Mouse (Mus musculus) embryo, embryonic 9.5 days (tissue): Measurements from ENCODE around the gene Lef1.
A peak's percentile ranks its signal among the peaks of the same experiment; 100 is the strongest.

Source experiments
- DNase-seq: peaks from one replicate; pipeline ENCODE4 v3.0.0-alpha.2; 2017; ENCODE audit errors: extremely low spot score

Gene Lef1

DNA sequence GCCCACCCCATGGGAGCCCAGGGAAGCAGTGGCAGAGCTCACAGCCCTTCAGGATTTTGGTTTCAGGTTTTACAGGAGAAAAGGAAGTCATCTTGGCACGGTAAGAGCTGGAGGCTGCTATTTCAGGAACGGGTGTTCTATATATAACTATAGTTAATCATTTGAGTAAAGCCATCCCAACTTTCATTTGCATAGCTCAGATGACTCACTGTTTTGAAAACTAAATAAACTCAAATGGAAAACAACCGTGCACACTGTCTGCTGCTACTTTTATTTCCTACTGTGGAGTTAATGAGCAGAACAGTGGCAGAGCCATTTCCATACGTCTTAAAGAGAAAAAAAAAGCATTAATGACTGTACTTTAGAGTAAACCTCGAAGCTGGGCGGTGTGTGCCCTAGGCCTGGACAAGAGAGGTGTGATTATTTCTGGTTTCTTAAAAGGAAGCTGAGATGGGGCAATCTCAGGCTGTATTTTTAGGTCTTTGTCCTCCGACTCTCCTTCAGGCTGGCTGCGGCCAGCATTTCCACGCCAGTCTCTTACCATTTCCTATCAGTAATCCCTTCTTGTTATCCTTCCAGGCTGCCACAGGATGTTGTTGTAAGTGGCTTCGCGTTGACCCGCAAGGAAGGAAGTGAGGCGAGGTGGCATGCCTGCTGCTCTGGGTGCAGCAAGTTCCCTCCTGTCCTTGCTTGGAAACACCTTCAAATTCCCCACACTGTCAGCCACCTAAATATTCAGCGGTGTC, 29.2 kb downstream of the Lef1 start:
- no peak for DNase-seq

DNA sequence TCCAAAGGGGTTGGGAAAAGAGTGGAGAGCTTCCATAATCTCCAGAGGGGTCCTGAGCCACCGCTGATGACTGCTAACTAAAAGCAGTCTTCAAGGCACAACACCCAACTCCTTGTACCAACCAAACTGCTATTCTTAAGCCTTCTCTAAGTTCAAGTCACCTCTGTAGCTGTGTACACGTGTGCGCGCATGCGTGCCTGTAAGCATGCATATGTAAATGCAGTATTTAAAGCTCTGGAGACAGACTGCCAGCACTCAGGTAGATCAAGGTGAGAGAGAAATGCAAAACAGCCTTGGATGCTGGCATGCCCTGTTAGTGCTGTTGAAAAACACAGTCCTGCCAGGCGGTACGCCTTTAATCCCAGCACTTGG, 29.8 kb downstream of the Lef1 start:
- DNase-seq: no peak

DNA sequence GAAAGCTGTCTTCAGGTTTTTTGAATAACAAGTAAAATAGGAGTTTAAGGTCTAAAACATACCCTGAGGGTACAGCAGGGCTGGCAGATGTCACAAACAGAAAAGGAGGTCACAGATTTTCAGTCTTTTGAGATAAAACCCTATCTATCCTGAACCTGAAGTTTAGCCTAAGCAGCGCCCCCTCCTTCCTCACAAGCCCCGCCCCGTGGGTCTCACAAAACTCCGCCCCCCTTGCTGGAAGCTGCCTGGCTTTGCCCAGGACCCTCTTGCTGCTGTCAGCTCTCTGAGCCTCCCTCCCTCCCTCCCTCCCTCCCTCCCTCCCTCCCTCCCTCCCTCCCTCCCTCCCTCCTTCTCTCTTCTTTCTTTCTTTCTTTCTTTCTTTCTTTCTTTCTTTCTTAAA, 31.3 kb downstream of the Lef1 start:
- no peak for DNase-seq

DNA sequence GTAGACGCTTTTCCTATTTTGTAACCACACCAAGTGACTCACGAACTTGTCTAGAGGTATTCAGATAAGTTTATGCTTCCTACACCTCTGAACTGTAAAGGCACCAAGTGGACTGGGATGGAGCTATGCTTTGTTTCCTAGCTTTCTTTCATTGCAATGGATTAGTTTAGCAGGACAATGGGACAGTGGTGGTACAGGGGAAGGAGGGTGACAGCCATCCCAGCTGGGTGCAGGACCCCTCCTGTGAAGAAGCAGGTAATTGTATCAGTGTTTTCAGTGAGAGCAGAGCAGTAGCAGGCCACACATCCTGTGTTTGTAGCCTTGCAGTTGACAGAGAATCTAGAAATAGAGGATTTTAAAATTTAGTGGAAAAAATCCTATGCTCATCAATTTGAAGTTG, 34.0 kb downstream of the Lef1 start:
- no peak for DNase-seq

DNA sequence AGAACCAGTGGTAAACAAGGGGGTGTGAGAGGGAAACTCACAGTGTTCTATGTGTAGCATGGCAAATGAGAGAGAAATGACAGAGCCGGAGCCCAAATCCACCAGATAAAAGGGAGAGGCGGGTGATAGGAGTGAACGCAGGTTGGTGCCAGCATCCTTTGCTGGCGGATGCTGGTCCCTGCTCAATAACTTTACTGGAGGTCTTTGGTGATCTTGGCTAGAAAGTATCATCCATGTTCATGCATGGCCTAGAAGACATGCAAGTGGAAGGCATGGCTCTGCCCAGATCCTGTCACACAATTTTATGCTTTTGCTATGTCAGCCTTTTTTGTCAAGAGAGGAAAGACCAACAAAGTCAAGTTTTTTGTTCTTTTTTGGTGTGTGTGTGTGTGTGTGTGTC, 42.6 kb downstream of the Lef1 start:
- DNase-seq: no peak

DNA sequence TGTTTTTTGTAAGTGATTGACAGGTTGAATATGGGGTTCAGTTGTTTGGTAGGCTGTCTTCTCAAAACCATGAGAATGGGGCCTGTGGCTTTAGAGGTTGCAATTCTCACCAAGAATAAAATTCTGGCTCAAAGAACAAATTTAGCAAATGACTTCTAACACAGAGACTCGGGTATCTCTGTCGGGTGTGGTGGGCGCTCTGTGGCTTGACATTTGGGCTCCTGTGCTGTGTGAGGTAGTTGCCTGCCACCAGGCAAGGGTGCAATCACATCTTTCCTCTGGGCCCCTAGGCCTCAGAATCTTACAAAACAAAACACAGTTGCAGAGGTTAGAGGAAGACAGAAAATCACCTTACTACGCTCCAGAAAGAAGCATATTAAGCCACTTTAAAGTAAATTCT, 43.6 kb downstream of the Lef1 start:
- no peak for DNase-seq

DNA sequence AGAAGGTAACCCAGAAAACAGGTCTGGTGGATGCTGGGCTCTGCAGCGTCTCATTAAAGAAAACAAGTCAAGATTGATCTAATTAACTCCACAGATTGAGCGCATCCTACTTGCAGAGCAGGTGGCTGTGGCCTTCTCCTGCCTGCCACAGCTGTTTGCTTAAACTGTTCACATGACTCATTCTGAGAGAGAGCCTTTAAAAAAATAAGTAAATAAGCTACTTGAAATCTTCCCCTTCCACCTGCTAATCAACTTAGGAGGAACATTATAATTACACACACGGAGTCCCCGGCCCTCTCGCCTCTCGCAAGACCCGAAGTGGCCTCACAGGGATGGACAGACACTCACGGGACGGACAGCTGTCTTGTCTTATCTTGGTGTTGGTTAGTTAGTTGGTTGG, 44.3 kb downstream of the Lef1 start:
- DNase-seq: no peak

DNA sequence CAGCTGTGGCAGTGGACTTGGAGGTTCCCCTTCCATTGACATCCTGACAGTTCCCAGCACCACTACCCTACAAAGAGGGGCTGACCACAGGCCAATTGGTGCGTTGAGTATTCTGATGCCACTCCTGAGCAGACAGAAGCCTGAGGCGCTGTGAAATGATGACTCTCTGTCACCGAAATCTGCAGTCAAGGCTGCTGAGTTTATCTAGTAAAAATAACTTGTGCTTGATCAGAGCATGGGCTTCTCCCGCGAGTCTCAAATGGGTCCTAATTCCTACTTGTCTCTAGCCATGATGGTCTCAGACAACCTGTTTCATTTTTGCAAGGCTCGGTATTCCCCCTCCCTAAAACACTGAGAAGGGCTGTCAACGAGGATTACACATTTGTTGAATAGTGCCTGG, 44.8 kb downstream of the Lef1 start:
- DNase-seq: no peak

DNA sequence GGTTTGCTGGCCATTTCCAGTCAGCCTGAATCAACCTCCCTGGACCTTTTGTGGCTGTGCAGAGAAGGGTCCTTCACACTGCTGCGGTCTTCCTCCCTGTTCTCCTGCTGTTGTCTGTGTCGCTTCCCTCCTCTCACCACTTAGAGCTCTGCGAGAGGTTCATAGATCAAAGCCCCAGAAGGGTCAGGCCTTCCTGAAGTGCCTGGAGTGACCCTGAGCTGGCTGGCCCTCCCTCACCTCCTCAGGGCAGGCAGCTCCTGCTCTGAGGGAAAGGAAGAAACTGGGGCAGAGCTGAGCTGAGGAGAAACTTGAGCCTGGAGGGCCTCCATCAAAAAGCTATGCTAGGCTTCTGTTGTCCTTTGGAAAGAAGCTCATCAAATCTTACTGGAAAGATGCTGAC, 45.4 kb downstream of the Lef1 start:
- DNase-seq: peak; percentile 44

DNA sequence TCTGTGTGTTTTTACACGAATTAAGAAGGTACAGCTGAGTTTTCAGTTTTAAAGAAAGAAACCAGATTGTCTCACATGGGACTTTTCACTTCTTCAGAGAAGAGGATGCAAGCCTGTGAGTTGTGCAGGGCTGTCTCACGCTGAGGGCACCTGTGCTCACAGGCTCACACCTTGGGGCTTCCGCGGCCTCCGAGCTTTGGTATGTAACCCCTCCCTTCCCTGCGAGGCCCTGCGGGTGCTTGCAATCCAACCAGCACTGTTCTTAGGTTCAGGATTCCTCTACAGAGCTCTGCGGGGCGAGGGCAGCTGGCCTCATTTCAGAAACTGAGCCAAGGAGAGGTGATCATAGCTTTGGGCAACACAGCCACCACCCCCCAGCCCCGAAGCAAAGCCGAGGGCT, 46.1 kb downstream of the Lef1 start:
- no peak for DNase-seq

DNA sequence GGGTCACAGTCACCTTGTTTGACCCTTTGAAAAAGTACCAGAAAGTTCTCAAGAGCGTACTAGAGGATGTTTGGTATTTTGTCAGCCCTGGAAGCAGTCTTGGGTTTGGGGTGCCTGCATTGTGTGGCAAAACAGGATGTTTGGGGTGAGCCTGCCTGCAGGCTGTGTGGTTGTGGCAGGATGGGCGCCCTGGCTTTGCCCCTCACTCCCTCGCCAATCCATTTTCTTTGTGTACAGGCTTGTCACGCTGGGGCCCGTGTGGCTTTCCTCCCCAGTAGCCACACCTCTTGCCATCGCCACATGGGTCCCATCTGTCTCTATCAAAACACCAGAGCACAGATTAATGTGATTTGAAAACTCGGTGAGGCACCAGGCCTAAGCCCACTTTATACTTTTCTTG, 47.2 kb downstream of the Lef1 start:
- no peak for DNase-seq

DNA sequence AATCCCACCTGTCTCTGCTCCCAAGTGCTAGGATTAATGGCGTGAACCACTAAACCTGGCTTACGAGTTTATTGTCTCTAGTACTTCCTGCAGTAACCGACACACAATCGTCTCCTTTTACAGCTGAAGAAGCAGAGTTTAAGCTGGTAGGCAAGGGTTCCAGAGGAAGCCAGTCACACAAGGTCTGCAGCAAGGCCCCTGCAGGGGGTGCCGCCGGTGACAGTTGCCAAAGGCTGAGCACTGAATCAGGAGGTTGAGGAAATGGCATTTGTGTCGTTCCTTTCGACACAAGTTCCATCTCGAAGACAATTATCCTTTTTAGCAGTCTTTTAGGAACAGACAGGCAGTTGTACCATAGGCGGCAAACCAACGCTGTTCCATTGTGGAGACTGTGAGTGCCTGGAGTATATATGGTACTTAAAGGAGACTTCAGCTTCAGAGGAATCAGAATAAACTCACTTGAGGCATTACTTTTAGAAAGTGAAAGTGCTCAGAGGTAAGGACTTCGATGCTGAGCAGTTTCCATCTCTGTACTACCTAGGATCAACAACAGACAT, 49.0 kb downstream of the Lef1 start:
- no peak for DNase-seq

DNA sequence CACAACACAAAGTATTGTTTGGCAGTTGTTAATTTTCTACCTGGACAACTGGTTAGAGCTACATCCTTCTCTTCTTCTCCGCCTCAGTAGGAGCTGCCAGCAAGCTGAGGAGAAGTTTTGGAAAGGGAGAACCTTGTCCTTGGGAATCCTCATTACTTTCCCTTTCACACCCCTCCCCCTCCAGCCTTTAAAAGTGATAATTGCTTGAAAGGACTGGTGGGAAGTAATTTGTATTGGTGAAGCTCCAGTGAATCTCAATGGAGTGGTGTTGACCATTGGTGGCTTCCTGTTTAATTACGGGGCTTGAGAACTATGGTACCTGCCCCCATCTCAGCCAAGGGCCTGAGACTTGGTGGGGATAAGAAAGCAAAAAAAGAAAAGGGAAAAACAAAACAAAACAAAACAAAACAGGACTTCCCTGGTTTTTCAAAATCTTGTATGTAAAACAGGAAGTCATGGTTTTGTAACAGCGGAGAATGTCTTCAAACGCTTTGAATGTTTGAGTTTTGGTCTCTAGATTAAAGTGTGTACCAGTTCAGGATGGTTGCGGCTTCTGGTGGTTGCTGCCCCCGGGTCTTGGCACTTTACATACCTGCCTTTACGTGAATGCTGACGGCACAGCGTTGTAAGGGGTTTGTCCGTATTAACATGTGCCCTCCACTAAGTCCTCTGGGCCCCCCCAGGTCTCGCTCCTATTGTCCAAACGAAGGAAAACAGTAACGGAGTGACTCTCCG, 49.8 kb downstream of the Lef1 start:
- no peak for DNase-seq

DNA sequence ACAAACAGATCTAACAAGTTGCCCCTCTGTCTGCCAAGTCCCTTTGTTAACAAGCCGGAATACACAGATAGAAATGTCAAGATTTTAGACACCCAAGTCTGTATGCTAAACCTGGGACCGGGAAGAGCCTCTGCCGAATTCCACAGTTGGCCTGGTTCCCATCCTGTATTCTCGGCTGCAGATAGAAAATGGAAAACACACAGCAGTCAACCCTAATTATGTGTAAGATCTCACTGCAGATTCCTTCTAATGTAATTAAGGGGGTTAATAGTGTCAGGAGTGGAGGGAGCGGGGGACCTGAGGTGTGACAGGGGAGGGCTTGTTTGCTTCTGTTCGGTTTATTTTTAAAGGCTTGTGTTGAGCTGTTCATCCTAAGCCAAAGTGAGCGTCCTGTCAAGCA, 50.6 kb downstream of the Lef1 start:
- DNase-seq: no peak

DNA sequence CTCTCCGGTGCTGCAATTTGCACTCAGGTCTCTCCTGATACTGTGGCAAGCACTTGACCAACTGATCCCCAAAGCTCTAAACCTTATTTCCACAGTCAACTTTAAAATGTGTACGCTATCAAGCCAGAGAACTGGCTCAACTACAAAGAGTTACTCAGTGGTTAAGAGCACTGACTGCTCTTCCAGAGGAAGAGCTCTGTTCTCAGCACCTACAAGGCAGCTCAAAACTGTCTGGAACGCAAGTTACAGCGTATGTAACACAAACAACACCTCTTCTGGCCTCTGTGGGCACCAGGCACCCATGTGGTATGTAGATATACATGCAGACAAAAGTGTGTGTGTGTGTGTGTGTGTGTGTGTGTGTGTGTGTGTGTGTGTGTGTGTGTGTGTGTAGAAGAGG, 57.5 kb downstream of the Lef1 start:
- no peak for DNase-seq

DNA sequence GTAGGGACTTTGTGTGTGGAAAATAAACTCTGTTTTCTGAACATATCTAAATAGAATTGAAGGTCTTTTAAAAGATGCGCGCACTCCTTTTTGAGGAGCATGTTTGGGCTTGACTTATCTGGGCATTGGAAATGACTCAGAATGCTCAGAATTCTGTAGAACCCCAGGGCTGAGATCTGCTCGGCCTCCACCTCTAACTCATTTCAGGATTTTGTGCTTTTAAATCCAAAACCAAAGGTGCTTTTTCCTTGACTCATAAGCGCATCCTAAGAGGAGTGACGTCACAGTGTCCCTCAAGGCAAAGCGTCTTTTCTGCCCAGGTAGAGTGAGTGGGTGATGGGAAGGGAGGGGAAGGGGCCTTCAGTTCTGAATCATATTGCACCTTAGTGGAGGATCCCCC, 58.9 kb downstream of the Lef1 start:
- DNase-seq: no peak

DNA sequence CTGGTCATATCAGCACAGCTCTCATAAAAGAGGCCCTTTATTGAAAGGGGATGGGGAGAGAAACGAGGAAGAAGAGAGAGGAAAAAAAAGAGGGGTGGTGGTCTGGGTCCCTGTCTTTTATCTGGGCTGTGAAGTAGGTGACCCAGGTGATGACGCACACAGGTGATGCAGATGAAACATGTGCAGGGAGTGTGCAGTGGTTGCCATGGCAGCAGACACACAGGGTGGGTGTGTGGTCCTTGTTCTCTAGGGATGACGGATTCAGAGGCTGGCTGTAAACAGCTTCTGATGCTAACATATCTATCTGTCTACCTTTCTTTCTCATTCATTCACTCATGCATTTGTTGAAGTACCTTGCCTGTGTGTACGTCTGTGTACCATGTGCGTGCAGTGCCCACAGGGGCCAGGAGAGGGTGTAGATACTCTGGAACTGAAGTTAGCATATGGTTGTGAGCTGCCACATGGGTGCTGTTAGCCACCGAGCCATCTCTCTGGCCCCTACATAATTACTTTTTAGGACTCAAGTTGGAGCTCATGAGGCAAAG, 59.9 kb downstream of the Lef1 start:
- DNase-seq: no peak

DNA sequence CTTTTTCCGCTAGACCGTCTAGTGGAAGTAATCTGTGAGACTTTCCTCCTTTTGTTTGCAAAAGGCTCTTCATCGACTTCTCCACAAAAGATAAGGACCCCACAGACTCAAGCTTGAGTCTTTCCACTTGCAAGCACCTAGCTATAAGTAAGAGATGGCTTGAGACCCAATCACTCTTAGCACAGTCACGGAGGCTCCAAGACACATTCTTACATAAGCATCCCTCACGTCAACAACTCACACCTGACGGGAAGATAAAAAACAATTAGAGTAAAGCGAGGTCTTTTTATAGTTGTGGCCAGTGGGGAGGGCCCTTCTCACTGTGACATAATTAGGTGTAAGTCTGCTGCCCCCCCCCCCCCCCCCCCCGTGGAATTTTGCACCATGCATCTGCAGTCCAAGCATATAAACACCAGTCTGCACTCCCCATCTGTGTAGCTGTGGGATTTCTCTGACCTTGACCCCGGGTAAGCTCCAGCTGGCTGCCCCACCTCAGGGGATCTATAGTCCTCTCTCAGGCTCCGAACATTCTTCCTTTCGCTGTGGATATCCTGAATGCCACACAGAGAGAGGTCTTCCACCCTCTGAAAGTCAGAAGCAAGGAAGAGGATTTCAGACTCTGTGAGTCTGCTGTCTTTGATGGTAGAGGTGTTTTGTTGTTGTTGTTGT, 61.2 kb downstream of the Lef1 start:
- DNase-seq: no peak

DNA sequence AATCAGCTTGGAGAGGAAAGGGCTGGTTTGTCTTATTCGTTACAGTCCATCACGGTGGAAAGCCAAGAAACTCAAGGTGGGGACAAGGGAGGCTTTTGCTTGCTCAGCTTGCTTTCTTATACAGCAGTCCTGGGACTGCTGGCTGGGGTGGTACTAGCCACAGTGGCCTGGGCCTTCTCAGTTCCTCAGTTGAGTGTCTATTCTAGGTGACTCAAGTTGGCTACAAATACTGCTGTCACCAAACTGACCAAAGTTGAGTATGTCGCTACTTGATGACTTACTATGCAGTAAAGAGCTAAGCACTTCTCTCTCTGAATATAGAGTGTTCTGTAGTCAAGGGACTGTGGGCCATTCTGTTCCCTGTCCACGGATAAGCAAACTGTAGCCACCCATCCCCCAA, 62.0 kb downstream of the Lef1 start:
- DNase-seq: no peak

DNA sequence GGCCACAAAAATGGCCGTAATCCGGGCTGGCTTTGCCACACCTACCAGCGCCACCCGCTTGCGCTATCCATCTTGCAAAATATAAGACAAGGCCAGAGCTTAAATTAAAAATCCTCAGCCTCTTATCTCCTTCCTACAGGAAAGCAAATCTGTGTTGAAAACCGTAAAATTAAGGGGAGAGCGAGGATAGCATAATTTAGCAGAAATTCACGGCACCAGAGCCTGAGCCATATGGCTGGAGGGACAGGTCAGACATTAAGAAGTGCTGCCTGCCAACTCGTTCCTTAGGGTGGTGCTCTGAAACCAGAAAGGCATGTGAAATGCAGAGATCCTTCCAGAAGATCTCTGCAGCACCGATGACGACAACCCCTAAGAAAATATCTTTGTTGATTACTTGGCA, 70.7 kb downstream of the Lef1 start:
- DNase-seq: no peak

DNA sequence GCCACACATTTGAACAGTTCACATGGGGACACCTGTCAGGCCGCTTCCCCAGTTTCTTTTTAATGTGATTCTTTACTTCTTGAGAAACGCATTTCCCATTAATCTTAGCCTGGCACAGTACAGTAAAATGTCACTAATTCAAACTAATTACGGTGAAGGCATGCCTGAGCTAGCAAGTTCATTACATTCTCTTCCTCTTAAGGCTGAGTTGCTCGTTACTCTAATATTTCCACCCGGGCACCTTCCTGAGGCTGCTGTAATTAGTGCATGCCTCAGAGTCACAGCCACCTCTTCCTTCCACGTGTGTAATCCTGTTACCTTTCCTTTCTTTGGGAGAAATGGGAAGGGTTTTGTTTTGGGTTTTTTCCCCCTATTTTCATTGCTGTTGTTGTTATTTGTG, 71.9 kb downstream of the Lef1 start:
- no peak for DNase-seq

DNA sequence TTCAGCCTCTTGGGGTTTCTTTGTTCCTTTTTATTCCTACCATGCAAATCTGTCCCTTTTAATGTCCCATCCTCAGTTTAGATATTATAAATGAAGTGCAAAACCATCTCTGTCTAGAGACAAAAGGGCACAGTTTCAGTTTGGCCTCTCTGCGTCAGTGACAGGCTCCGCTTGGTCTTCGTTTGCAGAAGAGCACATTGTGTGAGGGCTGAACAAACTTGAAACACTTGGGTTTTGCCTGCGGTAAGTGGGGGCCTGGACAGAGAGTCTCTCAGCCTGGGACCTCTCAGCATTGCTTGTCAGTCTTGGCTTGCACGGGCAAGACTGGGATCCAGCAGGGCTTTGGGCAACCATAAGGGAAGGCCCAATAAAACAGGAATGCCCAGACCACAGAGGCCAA, 75.9 kb downstream of the Lef1 start:
- DNase-seq: peak; percentile 31

DNA sequence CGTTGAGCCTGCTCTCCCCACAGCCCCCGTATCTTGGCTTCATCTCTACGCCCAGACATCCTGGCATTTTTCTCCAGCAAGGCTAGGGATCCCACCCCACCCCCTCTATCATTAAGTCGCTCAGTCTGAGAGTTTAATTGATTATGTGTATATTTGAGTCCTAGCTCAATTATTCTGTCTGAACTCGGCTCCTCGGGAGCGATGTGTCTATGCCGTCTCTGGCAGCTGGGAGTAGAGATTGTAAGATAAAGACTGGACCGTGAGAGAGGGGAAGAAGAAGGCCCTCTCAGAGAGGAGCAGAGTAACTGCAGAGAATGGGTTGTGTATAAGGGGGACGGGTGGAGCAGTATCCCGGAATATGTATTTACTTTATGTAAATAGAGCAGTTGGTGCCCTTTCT, 80.0 kb downstream of the Lef1 start:
- DNase-seq: no peak
